Mouse (Mus musculus): ENCODE measurements around the gene Hist1h3b. TPM values are rescaled to one million over a fixed set of nuclear protein-coding genes. Genes with fewer than 3 reads are reported as not detected.
"Not testable (repeated sequence)": the region's sequence is repeated elsewhere in the genome, so short reads cannot be mapped to it uniquely, and the experiment has no call there.

Gene Hist1h3b
- polyA plus RNA-seq (2012; rRNA removed) = 0.40 TPM in 1 of 2 replicates, not detected in the other

DNA sequence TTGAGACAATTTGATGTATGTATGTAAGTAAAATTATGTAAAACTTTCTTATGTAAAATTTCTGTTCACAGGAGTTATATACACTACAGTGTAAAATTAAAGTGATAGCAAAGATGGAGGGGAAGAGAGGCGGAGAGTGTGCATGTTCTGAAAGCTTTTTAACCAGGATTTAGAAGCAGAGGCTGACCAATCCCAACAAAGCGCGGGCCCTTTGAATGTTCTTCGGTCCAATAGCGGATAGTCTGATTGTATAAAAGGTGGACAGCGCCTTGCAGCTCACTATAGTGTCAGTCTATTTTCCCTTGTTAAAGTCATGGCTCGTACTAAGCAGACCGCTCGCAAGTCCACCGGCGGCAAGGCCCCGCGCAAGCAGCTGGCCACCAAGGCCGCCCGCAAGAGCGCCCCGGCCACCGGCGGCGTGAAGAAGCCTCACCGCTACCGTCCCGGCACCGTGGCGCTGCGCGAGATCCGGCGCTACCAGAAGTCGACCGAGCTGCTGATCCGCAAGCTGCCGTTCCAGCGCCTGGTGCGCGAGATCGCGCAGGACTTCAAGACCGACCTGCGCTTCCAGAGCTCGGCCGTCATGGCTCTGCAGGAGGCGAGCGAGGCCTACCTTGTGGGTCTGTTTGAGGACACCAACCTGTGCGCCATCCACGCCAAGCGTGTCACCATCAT, at the start of gene Hist1h3b:
TSS of gene Hist1h3b (plus strand) at position 201 of the 675 bp plus-strand sequence.
- 0 out of 2 replicates have a peak within 1 kb of the TSS, but pooled peaks have one; percentile 23 for H3K27ac ChIP-seq (ENCODE audit: insufficient read depth, low read length)
- DNase-seq = peak; percentile 72 to 73
- 3% methylated on average over 22 of the region's 47 CpGs for WGBS
- H3K4me1 ChIP-seq (ENCODE audit: control insufficient read depth, insufficient read depth, low read length); H3K4me3 ChIP-seq (replicated peaks; ENCODE audit: insufficient read depth, low read depth, low read length); H3K27me3 ChIP-seq (ENCODE audit: control insufficient read depth, insufficient read depth, low read length): not testable (repeated sequence)

DNA sequence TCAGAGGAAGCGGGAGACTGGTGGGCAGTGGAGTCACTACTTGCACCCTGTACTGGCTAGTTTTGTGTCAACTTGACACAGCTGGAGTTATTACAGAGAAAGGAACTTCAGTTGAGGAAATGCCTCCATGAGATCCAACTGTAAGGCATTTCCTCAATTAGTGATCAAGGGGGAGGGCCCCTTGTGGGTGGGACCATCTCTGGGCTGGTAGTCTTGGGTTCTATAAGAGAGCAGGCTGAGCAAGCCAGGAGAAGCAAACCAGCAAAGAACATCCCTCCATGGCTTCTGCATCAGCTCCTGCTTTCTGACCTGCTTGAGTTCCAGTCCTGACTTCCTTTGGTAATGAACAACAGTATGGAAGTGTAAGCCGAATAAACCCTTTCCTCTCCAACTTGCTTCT, 49.3 kb upstream of the Hist1h3b start:
- H3K27ac ChIP-seq (ENCODE audit: insufficient read depth, low read length); DNase-seq; H3K4me1 ChIP-seq (ENCODE audit: control insufficient read depth, insufficient read depth, low read length); H3K4me3 ChIP-seq (replicated peaks; ENCODE audit: insufficient read depth, low read depth, low read length); H3K27me3 ChIP-seq (ENCODE audit: control insufficient read depth, insufficient read depth, low read length): not testable (repeated sequence)
- WGBS = 88% methylated on average over 2 of the region's 2 CpGs

DNA sequence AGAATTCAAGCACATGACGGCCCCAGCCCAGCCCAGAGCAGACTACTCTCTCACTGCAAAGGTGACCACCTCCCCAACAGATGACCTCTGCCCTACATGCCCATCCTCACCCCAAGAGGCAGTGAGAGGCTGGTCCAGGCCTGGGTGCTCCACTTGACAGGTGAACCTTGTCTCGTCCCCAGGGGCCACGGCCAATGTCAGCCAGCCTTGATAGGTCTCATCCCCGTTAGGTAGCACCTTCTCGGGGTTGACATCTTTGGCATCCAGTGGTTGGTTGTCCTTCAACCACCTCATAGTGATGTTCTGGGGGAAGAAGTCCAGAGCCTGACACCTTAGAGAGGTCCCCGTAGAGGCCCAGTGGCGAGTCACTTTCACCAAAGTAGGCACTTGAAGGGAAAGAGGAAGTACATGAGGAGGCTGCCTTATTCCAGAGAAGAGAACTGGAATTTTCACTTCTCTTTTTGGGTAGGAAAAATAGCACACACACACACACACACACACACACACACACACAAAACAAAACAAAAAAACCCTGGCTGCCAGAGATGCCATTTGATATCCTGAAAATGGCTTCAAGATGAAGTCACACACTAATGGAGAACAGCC, 46.2 kb upstream of the Hist1h3b start:
- Histone ChIP-seq H3K4me3 (replicated peaks; ENCODE audit: insufficient read depth, low read depth, low read length) (no peak overlapping the region), H3K27me3 (ENCODE audit: control insufficient read depth, insufficient read depth, low read length) (no peaks in the 10 kb centered on the region), H3K4me1 (ENCODE audit: control insufficient read depth, insufficient read depth, low read length) (no peaks in the 10 kb centered on the region), H3K27ac (ENCODE audit: insufficient read depth, low read length) (no peak overlapping the region)
- TF ChIP-seq CTCF (IDR thresholded peaks at IDR 0.05; ENCODE audit: borderline replicate concordance, insufficient read depth, low read depth, low read length) = no peak
- WGBS = 93% methylated on average over 7 of the region's 7 CpGs
- DNase-seq = no peak

DNA sequence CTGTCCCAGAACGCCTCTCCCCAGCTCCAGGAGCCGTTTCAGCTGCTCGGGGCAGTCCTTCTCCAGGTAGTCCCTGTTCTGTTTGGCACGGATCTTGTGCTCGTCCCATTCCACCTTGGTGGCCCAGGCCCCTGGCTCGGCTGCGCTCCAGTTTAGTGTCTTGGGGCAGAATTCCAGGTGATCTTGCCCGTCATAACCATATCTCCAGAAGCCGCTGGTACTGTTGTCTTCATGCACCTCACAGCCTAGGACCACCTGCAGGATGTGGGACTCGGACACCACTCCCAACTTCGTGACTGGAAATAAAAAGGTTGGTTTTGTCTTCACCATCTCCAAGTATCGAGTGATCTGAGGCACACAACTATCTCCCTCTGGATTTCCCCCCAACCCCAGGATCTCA, 45.3 kb upstream of the Hist1h3b start:
- no peaks in the 10 kb centered on the region for H3K4me1 ChIP-seq (ENCODE audit: control insufficient read depth, insufficient read depth, low read length)
- TF ChIP-seq CTCF (IDR thresholded peaks at IDR 0.05; ENCODE audit: borderline replicate concordance, insufficient read depth, low read depth, low read length) (no peak), POLR2A (IDR thresholded peaks at IDR 0.05; ENCODE audit: borderline replicate concordance, insufficient read depth, low read length) (no peak)
- 94% methylated on average over 12 of the region's 12 CpGs for WGBS
- H3K27ac ChIP-seq (ENCODE audit: insufficient read depth, low read length) = no peak overlapping the region
- H3K27me3 ChIP-seq (ENCODE audit: control insufficient read depth, insufficient read depth, low read length) = no peaks in the 10 kb centered on the region
- no peak for DNase-seq
- no peak overlapping the region for H3K4me3 ChIP-seq (replicated peaks; ENCODE audit: insufficient read depth, low read depth, low read length)

DNA sequence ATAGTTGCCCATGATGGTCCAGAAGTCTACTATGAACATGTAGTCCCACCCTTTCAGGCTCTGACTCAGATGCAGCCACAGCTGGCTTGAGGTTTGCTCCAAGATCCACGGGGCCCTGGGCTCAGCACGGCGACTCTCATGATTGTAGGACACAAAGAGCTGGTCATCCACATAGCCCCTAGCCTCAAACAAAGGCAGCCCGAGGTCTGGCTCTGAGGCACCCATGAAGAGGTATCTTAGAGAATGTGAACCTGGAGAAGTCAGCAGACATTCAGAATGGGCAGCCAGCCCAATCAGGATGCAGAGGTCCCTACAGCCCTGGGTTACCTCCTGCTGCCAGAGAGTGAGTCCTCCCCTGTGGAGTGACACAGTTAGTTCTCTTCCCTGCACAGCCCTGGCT, 44.0 kb upstream of the Hist1h3b start:
- DNase-seq = no peak
- H3K4me3 ChIP-seq (replicated peaks; ENCODE audit: insufficient read depth, low read depth, low read length) = no peak overlapping the region
- no peak overlapping the region for H3K27ac ChIP-seq (ENCODE audit: insufficient read depth, low read length)
- H3K4me1 ChIP-seq (ENCODE audit: control insufficient read depth, insufficient read depth, low read length) = no peaks in the 10 kb centered on the region
- TF ChIP-seq CTCF (IDR thresholded peaks at IDR 0.05; ENCODE audit: borderline replicate concordance, insufficient read depth, low read depth, low read length) = no peak
- TF ChIP-seq POLR2A (IDR thresholded peaks at IDR 0.05; ENCODE audit: borderline replicate concordance, insufficient read depth, low read length) = no peak
- WGBS = 81% methylated on average over 4 of the region's 4 CpGs
- no peaks in the 10 kb centered on the region for H3K27me3 ChIP-seq (ENCODE audit: control insufficient read depth, insufficient read depth, low read length)

DNA sequence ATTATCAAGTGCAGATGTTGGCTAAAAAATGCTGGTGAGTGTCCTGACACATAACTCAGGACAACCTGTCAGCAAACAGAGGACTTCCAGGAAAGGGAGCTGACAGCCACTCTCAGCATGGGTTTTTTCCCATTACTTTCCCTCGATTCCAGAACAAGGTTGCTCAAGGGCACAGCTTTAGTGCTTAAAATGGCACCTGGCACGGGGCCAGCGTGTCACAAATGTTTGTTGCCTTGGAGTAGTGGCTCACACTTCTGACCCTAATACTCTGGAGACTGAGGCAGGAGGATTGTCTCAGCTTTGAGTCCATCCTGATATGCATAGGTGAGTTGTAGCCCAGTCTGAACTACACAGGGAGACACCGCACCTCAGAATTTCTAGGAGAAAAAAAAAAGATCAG, 43.4 kb upstream of the Hist1h3b start:
- WGBS = 49% methylated on average over 4 of the region's 4 CpGs
- no peak overlapping the region for H3K4me3 ChIP-seq (replicated peaks; ENCODE audit: insufficient read depth, low read depth, low read length)
- H3K4me1 ChIP-seq (ENCODE audit: control insufficient read depth, insufficient read depth, low read length) = no peaks in the 10 kb centered on the region

DNA sequence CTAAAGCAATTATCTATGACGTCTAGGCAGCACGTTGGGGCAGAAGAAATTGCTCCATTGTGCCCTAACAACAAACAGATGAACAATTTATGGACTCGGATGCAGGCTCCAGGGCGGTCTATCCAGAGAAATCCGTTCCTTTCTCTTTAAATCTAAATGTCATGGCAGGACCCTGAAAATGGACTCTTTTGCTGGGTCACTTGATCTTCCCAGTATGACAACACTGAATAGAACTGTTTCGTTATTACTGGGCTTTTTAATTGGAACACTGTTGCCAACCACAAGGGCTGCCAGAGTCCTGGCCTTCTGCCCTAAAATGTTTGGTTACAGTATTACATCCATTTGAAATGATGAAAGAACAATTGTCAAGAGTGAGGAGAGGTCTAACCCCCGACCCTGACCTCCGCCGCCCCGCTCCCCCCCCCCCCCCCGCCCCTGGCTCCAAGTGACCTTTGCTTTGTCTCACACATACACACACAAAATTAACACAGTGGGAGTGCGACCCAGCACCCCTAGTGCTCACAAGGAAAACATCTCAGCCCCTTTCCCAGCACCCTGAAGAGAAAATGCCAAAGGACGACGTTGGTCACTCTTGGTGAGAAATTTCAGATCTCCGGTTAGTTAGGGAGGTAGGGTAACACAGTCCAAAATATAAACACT, 42.2 kb upstream of the Hist1h3b start:
- TF ChIP-seq CTCF (IDR thresholded peaks at IDR 0.05; ENCODE audit: borderline replicate concordance, insufficient read depth, low read depth, low read length) = no peak
- no peak for TF ChIP-seq POLR2A (IDR thresholded peaks at IDR 0.05; ENCODE audit: borderline replicate concordance, insufficient read depth, low read length)
- DNase-seq = no peak
- Histone ChIP-seq H3K4me1 (ENCODE audit: control insufficient read depth, insufficient read depth, low read length) (no peaks in the 10 kb centered on the region), H3K4me3 (replicated peaks; ENCODE audit: insufficient read depth, low read depth, low read length) (peak overlapping the region; percentile 89), H3K27ac (ENCODE audit: insufficient read depth, low read length) (no peak overlapping the region), H3K27me3 (ENCODE audit: control insufficient read depth, insufficient read depth, low read length) (no peaks in the 10 kb centered on the region)
- 17% methylated on average over 15 of the region's 15 CpGs for WGBS

More for the DNA sequence above, 43.4 kb upstream of the Hist1h3b start:
- no peak for DNase-seq
- TF ChIP-seq POLR2A (IDR thresholded peaks at IDR 0.05; ENCODE audit: borderline replicate concordance, insufficient read depth, low read length) (no peak), CTCF (IDR thresholded peaks at IDR 0.05; ENCODE audit: borderline replicate concordance, insufficient read depth, low read depth, low read length) (no peak)
- Histone ChIP-seq H3K27me3 (ENCODE audit: control insufficient read depth, insufficient read depth, low read length) (no peaks in the 10 kb centered on the region), H3K27ac (ENCODE audit: insufficient read depth, low read length) (no peak overlapping the region)

DNA sequence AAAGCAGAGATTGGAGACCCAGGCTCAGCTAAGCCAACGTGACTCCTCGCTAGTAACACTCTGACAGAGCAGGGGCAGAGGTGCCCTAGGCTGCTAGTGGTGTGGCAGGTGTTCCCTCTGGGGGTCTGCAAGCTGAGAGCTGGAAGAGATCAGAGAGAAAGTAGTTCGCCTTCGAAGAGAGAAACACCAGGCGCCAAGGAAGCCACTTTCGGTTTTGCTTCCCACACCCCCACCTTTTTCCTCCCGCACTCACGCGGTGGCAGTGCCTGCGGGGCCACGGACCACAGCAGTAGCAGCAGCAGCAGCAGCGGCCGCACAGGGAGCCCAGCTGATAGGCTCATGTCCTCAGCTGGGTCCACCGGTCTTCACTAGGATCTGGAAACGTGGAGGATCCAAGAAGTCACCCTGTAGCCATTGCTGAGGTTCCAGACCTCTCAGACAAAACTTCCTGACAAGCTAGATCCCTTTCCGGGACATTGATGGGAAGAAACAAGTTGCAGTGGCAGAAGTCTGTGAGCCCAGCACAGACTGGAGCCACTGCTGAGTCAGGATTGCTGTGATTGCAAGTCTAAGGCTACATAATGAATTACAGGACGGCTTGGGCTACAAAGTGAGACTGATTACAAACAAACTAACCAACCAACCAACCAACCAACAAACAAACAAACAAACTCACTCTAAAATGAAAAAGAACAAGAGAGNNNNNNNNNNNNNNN, 41.5 kb upstream of the Hist1h3b start, which contains the start of gene Hfe:
TSS of gene Hfe (minus strand) at position 481 of the 716 bp plus-strand sequence.
- 4% methylated on average over 17 of the region's 17 CpGs for WGBS
- Histone ChIP-seq H3K4me3 (replicated peaks; ENCODE audit: insufficient read depth, low read depth, low read length) (peak within 1 kb of the TSS; percentile 89), H3K4me1 (ENCODE audit: control insufficient read depth, insufficient read depth, low read length) (no peaks in the 10 kb centered on the region), H3K27ac (ENCODE audit: insufficient read depth, low read length) (no peak within 1 kb of the TSS), H3K27me3 (ENCODE audit: control insufficient read depth, insufficient read depth, low read length) (no peaks in the 10 kb centered on the region)
- no peak for DNase-seq
- no peak for TF ChIP-seq POLR2A (IDR thresholded peaks at IDR 0.05; ENCODE audit: borderline replicate concordance, insufficient read depth, low read length)
- TF ChIP-seq CTCF (IDR thresholded peaks at IDR 0.05; ENCODE audit: borderline replicate concordance, insufficient read depth, low read depth, low read length) = no peak
